Mouse (Mus musculus) MEL (cell line): Measurements from ENCODE around the gene Gucy1b1.

ENCODE experiments used
- CTCF ChIP-seq, 3 experiments: IDR thresholded peaks in 2 of 3; conservative IDR thresholded peaks in 1 of 3; 2 replicates each; pipeline ENCODE4 v1.5.1; 2011 to 2012; ENCODE audit warnings: low read length in 3 of 3, low read depth in 2 of 3, mild to moderate bottlenecking in 2 of 3, improper control_type of control experiment in 1 of 3, inconsistent platforms in 1 of 3, mixed read lengths in 1 of 3, moderate library complexity in 1 of 3; ENCODE audit not compliant: control insufficient read depth in 1 of 3, insufficient read depth in 1 of 3, poor library complexity in 1 of 3, severe bottlenecking in 1 of 3
- E2F4 ChIP-seq: IDR thresholded peaks from 2 replicates; pipeline ENCODE4 v1.6.1; 2011; ENCODE audit warnings: low read depth, low read length, improper control_type of control experiment, borderline replicate concordance
- ELF1 ChIP-seq: IDR thresholded peaks from 2 replicates; pipeline ENCODE4 v1.6.1; 2014; ENCODE audit warnings: low read depth, mild to moderate bottlenecking, inconsistent platforms, low read length, improper control_type of control experiment, moderate library complexity
- EP300 ChIP-seq, 2 experiments: IDR thresholded peaks; 2 replicates each; pipeline ENCODE4 v1.6.1; 2011; ENCODE audit warnings: improper control_type of control experiment in 2 of 2, low read length in 2 of 2, low read depth in 1 of 2, mild to moderate bottlenecking in 1 of 2
- ETS1 ChIP-seq: IDR thresholded peaks from 2 replicates; pipeline ENCODE4 v1.6.1; 2012; ENCODE audit warnings: low read depth, mild to moderate bottlenecking, inconsistent platforms, low read length, improper control_type of control experiment, moderate library complexity
- JUND ChIP-seq: IDR thresholded peaks from 2 replicates; pipeline ENCODE4 v1.6.1; 2011; ENCODE audit warnings: low read depth, mild to moderate bottlenecking, improper control_type of control experiment, low read length
- MAFK ChIP-seq: IDR thresholded peaks from 2 replicates; pipeline ENCODE4 v1.6.1; 2011; ENCODE audit warnings: low read depth, mild to moderate bottlenecking, low read length, improper control_type of control experiment, borderline replicate concordance
- MAX ChIP-seq: IDR thresholded peaks from 2 replicates; pipeline ENCODE4 v1.6.1; 2011; ENCODE audit warnings: low read length, improper control_type of control experiment
- POLR2A ChIP-seq, 2 experiments: IDR thresholded peaks; 2 replicates each; pipeline ENCODE4 v1.6.1; 2011 to 2012; ENCODE audit warnings: low read length in 2 of 2, mild to moderate bottlenecking in 2 of 2, control low read depth in 1 of 2, improper control_type of control experiment in 1 of 2, low read depth in 1 of 2, moderate library complexity in 1 of 2; ENCODE audit not compliant: control insufficient read depth in 1 of 2, insufficient read depth in 1 of 2, poor library complexity in 1 of 2
- POLR2AphosphoS5 ChIP-seq: IDR thresholded peaks from 2 replicates; pipeline ENCODE4 v1.6.1; 2012; ENCODE audit warnings: low read depth, borderline replicate concordance, mild to moderate bottlenecking, inconsistent platforms, low read length, moderate library complexity, mixed read lengths
- SIN3A ChIP-seq: IDR thresholded peaks from 2 replicates; pipeline ENCODE4 v1.6.1; 2012; ENCODE audit warnings: low read length, improper control_type of control experiment, inconsistent platforms
- TCF12 ChIP-seq: IDR thresholded peaks from 2 replicates; pipeline ENCODE4 v1.6.1; 2014; ENCODE audit warnings: low read depth, mild to moderate bottlenecking, inconsistent platforms, low read length, improper control_type of control experiment, moderate library complexity

GRCm38 (mm10) chr3:82052029-82052428 lies 22.5 kb downstream of the Gucy1b1 start:
- TF ChIP-seq TCF12 (no peak), ELF1 (no peak), JUND (no peak), POLR2A (IDR thresholded peaks at IDR 0.05; ENCODE audit: control insufficient read depth in 1 of 2, insufficient read depth in 1 of 2, low read depth in 1 of 2, low read length in 2 of 2, poor library complexity in 1 of 2) (no peak), POLR2AphosphoS5 (no peak), E2F4 (no peak), ETS1 (no peak), MAX (no peak), EP300 (IDR thresholded peaks at IDR 0.05; ENCODE audit: low read depth in 1 of 2, low read length in 2 of 2) (no peak), CTCF (IDR thresholded peaks at IDR 0.05 in 2 of 3, conservative IDR thresholded peaks at IDR 0.05 in 1 of 3; ENCODE audit: control insufficient read depth in 1 of 3, insufficient read depth in 1 of 3, low read depth in 2 of 3, low read length in 3 of 3, poor library complexity in 1 of 3, severe bottlenecking in 1 of 3) (no peak), MAFK (no peak), SIN3A (no peak)
